In genomic region chrX:57326487-57327221, GRCm38 (mm10) we compare ENCODE assay signal across 8 mouse cellular contexts. TPM values are rescaled to one million over a fixed set of nuclear protein-coding genes. Genes with fewer than 3 reads are reported as not detected.
DNase-seq lines count a peak whose midpoint lies in the region; ATAC-seq and TF ChIP-seq lines count a peak whose summit lies in the region.

No protein-coding gene starts in this region.

- peak overlapping the region; percentile 59; the same call in 1 of the 2 replicates for H3K9ac ChIP-seq in forebrain, embryonic 13.5 days

- intact Hi-C loops in heart, postnatal 14 days (cut with DNase I) = loop anchor here (5.0 kb wide), 2 partner anchors 66 to 74 kb away; partner anchors contain the start of gene Rbmx

- no peaks in the 10 kb centered on the region for H3K36me3 ChIP-seq in forebrain, embryonic 13.5 days (ENCODE audit: poor library complexity, severe bottlenecking)

- H3K27ac ChIP-seq in bone marrow, adult 2 months (ENCODE audit: control insufficient read depth, insufficient read depth, low read depth, low read length, poor library complexity) = peak overlapping the region; percentile 48; the same call in 1 of the 2 replicates
- H3K27ac ChIP-seq in forebrain, embryonic 13.5 days = no peak overlapping the region

- no peak for TF ChIP-seq CTCF in bone marrow, adult 2 months (IDR thresholded peaks at IDR 0.05; ENCODE audit: control insufficient read depth, insufficient read depth, low read length)

- ATAC-seq in forebrain, embryonic 13.5 days = peak; percentile 72; the same call in 1 of the 2 replicates

- H3K4me3 ChIP-seq in bone marrow, adult 2 months (replicated peaks; ENCODE audit: control insufficient read depth, low read depth, low read length) = peak overlapping the region; percentile 61
- peak overlapping the region; percentile 42 for H3K4me3 ChIP-seq in forebrain, embryonic 13.5 days

- DNase-seq in Muller cell, postnatal 12 days (ENCODE audit: inconsistent ontology term) = peak; percentile 45
- DNase-seq in heart, postnatal 14 days = peak; percentile 50 to 64
- peak; percentile 35 to 64 for DNase-seq in kidney, postnatal 36 days
- peak; percentile 60 to 70 for DNase-seq in lung, postnatal 4 days
- peak; percentile 11 for DNase-seq in right cerebral cortex, postnatal 25 days
- DNase-seq in yolk sac, embryonic 10.5 days (ENCODE audit: low spot score) = no peak

- H3K4me1 ChIP-seq in bone marrow, adult 2 months (ENCODE audit: control insufficient read depth, insufficient read depth, low read length) = no peaks in the 10 kb centered on the region; the same call in 1 of the 2 replicates
- no peaks in the 10 kb centered on the region for H3K4me1 ChIP-seq in forebrain, embryonic 13.5 days

- no peaks in the 10 kb centered on the region for H3K27me3 ChIP-seq in forebrain, embryonic 13.5 days

- peak overlapping the region; percentile 71 for H3K4me2 ChIP-seq in forebrain, embryonic 13.5 days

- no peaks in the 10 kb centered on the region for H3K9me3 ChIP-seq in forebrain, embryonic 13.5 days (replicated peaks)

- 18% methylated on average over 16 of the region's 16 CpGs for WGBS in bone marrow, adult 2 months
- WGBS in forebrain, embryonic 13.5 days = 29% methylated on average over 16 of the region's 16 CpGs

- TF ChIP-seq POLR2A in bone marrow, adult 2 months (IDR thresholded peaks at IDR 0.05; ENCODE audit: borderline replicate concordance, control insufficient read depth, low read depth, low read length) = peak; percentile 14; the same call in 1 of the 2 replicates

RNA-seq across cellular contexts. Expression of gene Arhgef6, which starts 11.9 kb away (rescaled TPM):
- polyA plus RNA-seq in bone marrow, adult 2 months (2011; ENCODE audit: insufficient read depth, insufficient read length, low replicate concordance, missing spikeins) = 14.0 and 30.7 TPM in 2 replicates
- polyA plus RNA-seq in forebrain, embryonic 13.5 days (2015; fragmentation: Nextera tagmentation; extraction: Ambion mirVana) = 4.4 and 6.4 TPM in 2 replicates
- 10 to 100 TPM; 50.7 to 63.4 TPM for total RNA-seq in heart, postnatal 14 days (2021)
